In the genomic region with DNA sequence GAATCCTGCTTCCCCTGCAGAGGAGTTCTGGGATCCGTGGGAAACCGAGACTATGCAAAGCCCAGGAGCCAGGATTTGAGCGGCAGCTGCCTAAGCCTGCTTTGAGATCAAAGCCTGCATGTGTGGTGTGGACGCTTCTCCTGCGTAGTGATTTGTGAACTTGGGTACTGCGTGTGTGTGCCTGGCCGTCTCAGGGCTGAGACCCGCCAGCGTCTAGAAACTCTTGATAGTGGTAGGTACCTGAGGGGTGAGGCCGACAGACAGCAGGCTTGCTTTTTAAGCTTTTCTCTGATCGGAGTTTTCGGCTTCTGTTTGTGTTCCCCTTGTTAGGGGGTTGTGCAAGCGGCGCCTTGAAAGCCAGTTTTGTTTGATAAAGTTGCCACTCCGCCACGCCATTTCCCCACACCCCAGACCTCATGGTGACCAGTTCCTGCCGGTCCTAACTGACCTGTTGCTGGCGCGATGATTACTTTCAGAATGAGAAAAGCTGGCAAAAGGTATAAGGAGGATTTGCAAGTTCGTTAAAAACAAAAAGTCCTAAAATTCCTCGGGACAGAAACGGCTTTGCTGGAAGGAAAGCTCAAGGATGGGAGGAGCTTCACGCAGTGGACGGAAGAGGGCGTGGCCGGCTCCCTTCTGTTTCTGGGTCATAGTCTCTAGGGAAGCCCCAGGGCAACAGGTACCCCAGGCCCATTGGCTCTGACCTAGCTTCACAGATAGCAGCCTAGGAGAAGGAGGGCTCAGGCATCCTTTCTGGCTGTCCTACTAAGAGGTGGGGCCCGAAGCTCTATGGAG, we compare ENCODE assay signal across 9 mouse cellular contexts. TPM values are rescaled to one million over a fixed set of nuclear protein-coding genes. Genes with fewer than 3 reads are reported as not detected.
A peak's percentile ranks its signal among the peaks of the same experiment; 100 is the strongest.
DNase-seq lines count a peak whose midpoint lies in the region; ATAC-seq and TF ChIP-seq lines count a peak whose summit lies in the region.
"Had no signal": no experiment of that assay in that cellular context is flagged by ENCODE, and none has a peak within 500 bp of the region (broad histone marks: within the 10 kb centered on the region; RNA-seq: fewer than 3 reads in every experiment).

No protein-coding gene starts in this region.

- TF ChIP-seq POLR2A in spleen, adult 2 months (IDR thresholded peaks at IDR 0.05; ENCODE audit: low read depth, low read length) = no peak

- ATAC-seq in heart, embryonic 13.5 days (ENCODE audit: extremely low read depth, insufficient number of reproducible peaks, low FRiP score, low TSS enrichment) = no peak; the same call in 1 of the 2 replicates
- ATAC-seq in kidney, postnatal 0 days (replicated peaks; ENCODE audit: low FRiP score, low read depth) = peak; percentile 55

- WGBS in heart, embryonic 13.5 days = 1% methylated on average over 27 of the region's 27 CpGs
- 3% methylated on average over 27 of the region's 27 CpGs for WGBS in kidney, postnatal 0 days
- WGBS in macrophage (ENCODE audit: missing documents) = 2% methylated on average over 27 of the region's 27 CpGs
- WGBS in spleen, adult 2 months = 3% methylated on average over 27 of the region's 27 CpGs

- H3K9me3 ChIP-seq in heart, embryonic 13.5 days = no peaks in the 10 kb centered on the region
- H3K9me3 ChIP-seq in kidney, postnatal 0 days (replicated peaks; ENCODE audit: low read length) = no peaks in the 10 kb centered on the region

- peak; percentile 18 to 25 for DNase-seq in cerebellum, postnatal 10 days
- no peak for DNase-seq in cerebellum, postnatal 14 days
- DNase-seq in embryo, embryonic 9.5 days (ENCODE audit: extremely low spot score) = peak; percentile 62
- peak; percentile 57 for DNase-seq in kidney, postnatal 0 days (ENCODE audit: low spot score)
- DNase-seq in spleen, adult 2 months (ENCODE audit: low read depth in 1 of 2, low spot score in 2 of 2) = peak in 1 of 2 experiments; percentile 32
- no peak for DNase-seq in layer of hippocampus, postnatal 25 days (ENCODE audit: extremely low spot score in 1 of 2, low spot score in 1 of 2)

- H3K9ac ChIP-seq in heart, embryonic 13.5 days = peak overlapping the region; percentile 88
- H3K9ac ChIP-seq in kidney, postnatal 0 days (ENCODE audit: low read depth, low read length) = peak overlapping the region; percentile 67

- peak overlapping the region; percentile 80 for H3K27ac ChIP-seq in heart, embryonic 13.5 days (replicated peaks)
- H3K27ac ChIP-seq in kidney, postnatal 0 days = peak overlapping the region; percentile 69
- H3K27ac ChIP-seq in macrophage = peak overlapping the region; percentile 80
- peak overlapping the region; percentile 91 for H3K27ac ChIP-seq in spleen, adult 2 months (ENCODE audit: insufficient read depth, low read length)

- H3K4me1 ChIP-seq in heart, embryonic 13.5 days = peaks cover 19% of the 10 kb centered on the region
- H3K4me1 ChIP-seq in kidney, postnatal 0 days (replicated peaks; ENCODE audit: insufficient read depth, low read length) = no peaks in the 10 kb centered on the region
- H3K4me1 ChIP-seq in spleen, adult 2 months (ENCODE audit: control insufficient read depth, insufficient read depth, insufficient read length) = peaks cover 7% of the 10 kb centered on the region; the same call in 1 of the 2 replicates

- no peak for TF ChIP-seq CTCF in kidney, postnatal 0 days (IDR thresholded peaks at IDR 0.05; ENCODE audit: low read depth)
- no peak for TF ChIP-seq CTCF in spleen, adult 2 months (IDR thresholded peaks at IDR 0.05; ENCODE audit: extremely low read depth, insufficient read depth, insufficient read length, insufficient replicate concordance)

- H3K27me3 ChIP-seq in heart, embryonic 13.5 days (replicated peaks) = no peaks in the 10 kb centered on the region
- no peaks in the 10 kb centered on the region for H3K27me3 ChIP-seq in kidney, postnatal 0 days (ENCODE audit: insufficient read depth, low read length)
- no peaks in the 10 kb centered on the region for H3K27me3 ChIP-seq in spleen, adult 2 months (ENCODE audit: control insufficient read depth, insufficient read depth, low read length)
- H3K27me3 ChIP-seq: Patski had no signal

- peak overlapping the region; percentile 98 for H3K4me2 ChIP-seq in heart, embryonic 13.5 days
- peak overlapping the region; percentile 98 for H3K4me2 ChIP-seq in kidney, postnatal 0 days (ENCODE audit: low read length)

- no peaks in the 10 kb centered on the region for H3K36me3 ChIP-seq in heart, embryonic 13.5 days
- H3K36me3 ChIP-seq in kidney, postnatal 0 days (ENCODE audit: insufficient read depth, low read length) = no peaks in the 10 kb centered on the region
- H3K36me3 ChIP-seq in macrophage (ENCODE audit: inconsistent target) = no peaks in the 10 kb centered on the region
- no peaks in the 10 kb centered on the region for H3K36me3 ChIP-seq in spleen, adult 2 months (ENCODE audit: control insufficient read depth, insufficient read depth, low read length)

- peaks cover 65% of the 10 kb centered on the region for H3K79me2 ChIP-seq in macrophage (ENCODE audit: inconsistent target)

- H3K4me3 ChIP-seq in heart, embryonic 13.5 days = peak overlapping the region; percentile 69
- H3K4me3 ChIP-seq in kidney, postnatal 0 days (replicated peaks; ENCODE audit: low read depth, low read length) = peak overlapping the region; percentile 43
- peak overlapping the region; percentile 93 for H3K4me3 ChIP-seq in macrophage (ENCODE audit: inconsistent target)
- peak overlapping the region; percentile 81 for H3K4me3 ChIP-seq in spleen, adult 2 months (ENCODE audit: extremely low read depth, insufficient read depth, insufficient read length)

RNA-seq across cellular contexts. Expression of a gene that starts 0.5 kb away (rescaled TPM):
- polyA plus RNA-seq in heart, embryonic 13.5 days (2015; fragmentation: Nextera tagmentation; extraction: Ambion mirVana) = 29.6 and 32.6 TPM in 2 replicates
- 37.6 and 41.2 TPM in 2 replicates for polyA plus RNA-seq in kidney, postnatal 0 days (2015; fragmentation: Nextera tagmentation; extraction: Ambion mirVana)
- 10 to 100 TPM in 9 of 26 experiments, 1 to 10 TPM in 17; 1.6 to 15.8 (median 7.8) TPM for total RNA-seq in macrophage (2018; cell fraction: chromatin; rRNA removed)
- total RNA-seq in macrophage (2018; cell fraction: cytosol; rRNA removed) = 10 to 100 TPM in 16 of 26 experiments, 1 to 10 TPM in 10; 5.6 to 14.1 (median 11.3) TPM
- total RNA-seq in macrophage (2018; cell fraction: nucleus; rRNA removed) = 10 to 100 TPM in 4 of 26 experiments, 1 to 10 TPM in 22; 3.8 to 13.8 (median 7.5) TPM
- 6.9 to 13.0 TPM (median 12.2 TPM) in 3 replicates for polyA plus RNA-seq in macrophage (2018)
- 19.1 and 20.9 TPM in 2 replicates for polyA plus RNA-seq in spleen, adult 2 months (2012; rRNA removed)
- total RNA-seq in layer of hippocampus, postnatal 25 days (2021) = 10 to 100 TPM; 26.3 to 29.5 TPM

RNA-seq across cellular contexts. Expression of a gene that starts 0.7 kb away (rescaled TPM):
- 139 and 150 TPM in 2 replicates for polyA plus RNA-seq in heart, embryonic 13.5 days (2015; fragmentation: Nextera tagmentation; extraction: Ambion mirVana)
- 159 and 169 TPM in 2 replicates for polyA plus RNA-seq in kidney, postnatal 0 days (2015; fragmentation: Nextera tagmentation; extraction: Ambion mirVana)
- 100 to 1,000 TPM in 1 of 26 experiments, 10 to 100 TPM in 15, 1 to 10 TPM in 10; 1.8 to 101 (median 15.2) TPM for total RNA-seq in macrophage (2018; cell fraction: chromatin; rRNA removed)
- 100 to 1,000 TPM; 114 to 571 (median 330) TPM for total RNA-seq in macrophage (2018; cell fraction: cytosol; rRNA removed)
- 100 to 1,000 TPM in 13 of 26 experiments, 10 to 100 TPM in 13; 15.5 to 248 (median 88.5) TPM for total RNA-seq in macrophage (2018; cell fraction: nucleus; rRNA removed)
- 37.4 to 252 TPM (median 187 TPM) in 3 replicates for polyA plus RNA-seq in macrophage (2018)
- polyA plus RNA-seq in spleen, adult 2 months (2012; rRNA removed) = 257 and 293 TPM in 2 replicates
- total RNA-seq in layer of hippocampus, postnatal 25 days (2021) = 1 to 10 TPM; 3.5 to 4.6 TPM

RNA-seq across cellular contexts. Expression of a gene that starts 30.9 kb away (rescaled TPM):
- 21.9 and 22.0 TPM in 2 replicates for polyA plus RNA-seq in heart, embryonic 13.5 days (2015; fragmentation: Nextera tagmentation; extraction: Ambion mirVana)
- 22.4 and 25.1 TPM in 2 replicates for polyA plus RNA-seq in kidney, postnatal 0 days (2015; fragmentation: Nextera tagmentation; extraction: Ambion mirVana)
- 1 to 10 TPM in 22 of 26 experiments, under 1 TPM in 4; 0.62 to 8.2 (median 3.4) TPM for total RNA-seq in macrophage (2018; cell fraction: chromatin; rRNA removed)
- total RNA-seq in macrophage (2018; cell fraction: cytosol; rRNA removed) = 10 to 100 TPM in 13 of 26 experiments, 1 to 10 TPM in 13; 6.5 to 12.4 (median 10.0) TPM
- total RNA-seq in macrophage (2018; cell fraction: nucleus; rRNA removed) = 10 to 100 TPM in 1 of 26 experiments, 1 to 10 TPM in 25; 2.7 to 11.1 (median 4.0) TPM
- 8.4 to 16.8 TPM (median 8.8 TPM) in 3 replicates for polyA plus RNA-seq in macrophage (2018)
- 19.9 and 23.6 TPM in 2 replicates for polyA plus RNA-seq in spleen, adult 2 months (2012; rRNA removed)
- total RNA-seq in layer of hippocampus, postnatal 25 days (2021) = 10 to 100 TPM; 13.2 to 13.5 TPM

RNA-seq across cellular contexts. Expression of a gene that starts 37.4 kb away (rescaled TPM):
- polyA plus RNA-seq in heart, embryonic 13.5 days (2015; fragmentation: Nextera tagmentation; extraction: Ambion mirVana) = 31.2 and 31.8 TPM in 2 replicates
- polyA plus RNA-seq in kidney, postnatal 0 days (2015; fragmentation: Nextera tagmentation; extraction: Ambion mirVana) = 14.1 and 16.1 TPM in 2 replicates
- not detected for total RNA-seq in macrophage (2018; cell fraction: chromatin; rRNA removed)
- total RNA-seq in macrophage (2018; cell fraction: cytosol; rRNA removed) = under 1 TPM in 10 of 26 experiments, not detected in 16; 0.14 to 0.25 (median 0.22) TPM
- total RNA-seq in macrophage (2018; cell fraction: nucleus; rRNA removed) = 1 to 10 TPM in 1 of 26 experiments, not detected in 25; 1.0 TPM
- polyA plus RNA-seq in macrophage (2018) = 0.35 to 0.51 TPM in 2 of 3 replicates, not detected in the other
- polyA plus RNA-seq in spleen, adult 2 months (2012; rRNA removed) = 3.7 and 4.7 TPM in 2 replicates
- not detected for total RNA-seq in layer of hippocampus, postnatal 25 days (2021)

RNA-seq across cellular contexts. Expression of a gene that starts 53.4 kb away (rescaled TPM):
- 21.5 and 22.1 TPM in 2 replicates for polyA plus RNA-seq in heart, embryonic 13.5 days (2015; fragmentation: Nextera tagmentation; extraction: Ambion mirVana)
- 16.6 and 19.0 TPM in 2 replicates for polyA plus RNA-seq in kidney, postnatal 0 days (2015; fragmentation: Nextera tagmentation; extraction: Ambion mirVana)
- 1 to 10 TPM; 1.2 to 8.2 (median 3.6) TPM for total RNA-seq in macrophage (2018; cell fraction: chromatin; rRNA removed)
- 10 to 100 TPM in 2 of 26 experiments, 1 to 10 TPM in 24; 5.9 to 10.7 (median 8.0) TPM for total RNA-seq in macrophage (2018; cell fraction: cytosol; rRNA removed)
- 10 to 100 TPM in 1 of 26 experiments, 1 to 10 TPM in 25; 1.8 to 10.6 (median 3.4) TPM for total RNA-seq in macrophage (2018; cell fraction: nucleus; rRNA removed)
- 8.8 to 12.7 TPM (median 12.1 TPM) in 3 replicates for polyA plus RNA-seq in macrophage (2018)
- polyA plus RNA-seq in spleen, adult 2 months (2012; rRNA removed) = 4.4 TPM in 2 replicates
- 10 to 100 TPM; 38.1 to 39.1 TPM for total RNA-seq in layer of hippocampus, postnatal 25 days (2021)

Comparison
In these comparisons a context has a peak if more than half of its experiments do, and no peak if none do; other contexts are left out.
1. DNase-seq: peak in cerebellum, postnatal 10 days (2 of 2), embryo, embryonic 9.5 days (single experiment) and kidney, postnatal 0 days (single experiment); none in cerebellum, postnatal 14 days (0 of 2) and layer of hippocampus, postnatal 25 days (0 of 2).
2. H3K4me3 ChIP-seq: peak in every context shown above with its lines; median percentile 93 in macrophage; 81 in spleen, adult 2 months; 69 in heart, embryonic 13.5 days; 43 in kidney, postnatal 0 days.
3. Peak in every context shown above with its lines, with median percentiles within 50 percentile points of each other: H3K27ac ChIP-seq.